Mouse (Mus musculus): ENCODE measurements around the gene Gosr2.

Gene Gosr2

GRCm38 (mm10) chr11:103651426-103651825 is 46.3 kb downstream of the Gosr2 start:
- in situ Hi-C loops (cut with MboI; ENCODE audit: low pct_unique_long_range_greater_than_20kb in 1 of 2, low sequenced_read_pairs in 2 of 2, unreplicated experiment in 1 of 2): no loop called here

DNA sequence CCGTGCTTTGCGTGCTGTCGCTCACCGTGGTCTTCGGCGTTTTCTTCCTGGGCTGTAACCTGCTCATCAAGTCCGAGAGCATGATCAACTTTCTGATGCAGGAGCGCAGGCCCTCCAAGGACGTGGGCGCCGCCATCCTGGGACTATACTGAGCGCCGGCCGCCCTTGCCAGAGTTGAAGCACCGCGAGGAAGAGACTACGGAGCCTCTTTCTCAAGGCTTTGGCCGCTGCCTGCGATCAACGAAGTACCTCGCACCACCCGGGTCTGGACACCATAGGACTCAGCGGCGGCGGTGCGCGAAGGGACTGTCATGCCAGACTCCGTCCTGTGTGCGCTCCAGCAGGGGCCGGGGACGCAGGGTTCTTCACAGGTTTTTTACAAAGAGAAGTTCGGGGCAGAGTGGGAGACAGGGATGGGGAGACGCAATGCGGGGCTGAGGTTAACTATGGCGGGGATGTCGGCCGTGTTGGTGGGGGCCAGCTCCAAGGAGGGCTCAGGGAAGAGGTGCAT is 47.7 kb downstream of the Gosr2 start:
- in situ Hi-C loops (cut with MboI; ENCODE audit: low pct_unique_long_range_greater_than_20kb in 1 of 2, low sequenced_read_pairs in 2 of 2, unreplicated experiment in 1 of 2): no loop called here

DNA sequence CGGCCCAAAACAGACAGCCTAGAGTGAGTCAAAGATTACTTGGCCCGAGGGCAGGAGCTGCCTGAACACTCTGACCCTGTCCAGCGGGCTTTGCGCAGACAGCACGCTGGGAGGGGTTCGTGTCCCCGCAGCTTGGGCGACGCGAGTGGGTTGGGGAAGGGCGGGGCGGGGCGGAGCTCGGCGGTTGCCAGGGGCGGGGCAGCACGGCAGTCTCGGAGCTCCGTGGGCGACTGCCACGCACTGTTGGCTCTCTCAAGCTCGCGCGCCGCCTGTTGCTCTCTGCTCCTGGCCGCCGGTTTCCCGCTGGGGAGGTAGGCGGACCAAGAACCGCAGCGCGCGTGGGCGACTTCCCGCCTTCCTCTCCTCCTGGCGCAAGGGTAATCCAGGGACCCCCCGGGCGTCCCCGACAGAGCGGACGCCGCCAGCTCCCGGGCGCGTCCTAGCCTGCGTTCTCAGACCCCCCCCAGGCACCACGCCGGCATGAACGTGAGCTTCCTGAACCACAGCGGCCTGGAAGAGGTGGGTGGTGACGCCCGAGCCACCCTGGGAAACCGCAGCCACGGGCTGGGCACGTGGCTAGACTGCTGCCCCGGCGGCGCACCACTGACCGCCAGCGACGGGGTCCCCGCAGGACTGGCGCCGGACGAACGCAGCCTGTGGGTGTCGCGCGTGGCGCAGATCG is 48.3 kb downstream of the Gosr2 start, which contains the start of gene Rprml:
Rprml (plus strand) TSS at position 270 of the 682 bp plus-strand sequence.
- in situ Hi-C loops (cut with MboI; ENCODE audit: low pct_unique_long_range_greater_than_20kb in 1 of 2, low sequenced_read_pairs in 2 of 2, unreplicated experiment in 1 of 2): no loop called here

DNA sequence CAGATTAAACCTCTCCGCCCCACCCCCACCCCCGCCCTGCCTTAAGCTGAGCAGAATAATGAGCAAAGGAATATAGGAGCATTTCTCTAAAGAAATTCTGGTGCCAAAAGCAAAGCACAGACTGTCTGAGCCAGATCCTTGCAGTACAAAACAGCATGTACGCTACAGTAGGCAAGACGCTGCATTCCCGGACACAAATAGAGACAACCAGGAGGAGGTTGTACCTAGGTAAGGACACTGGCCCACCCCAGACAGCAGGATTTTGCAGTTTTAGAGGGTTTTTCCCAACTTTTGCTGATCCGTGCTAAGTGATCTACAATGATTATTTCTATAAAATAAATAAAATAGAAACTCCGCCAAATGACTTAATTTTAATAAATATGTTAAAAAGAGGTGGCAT is 49.0 kb downstream of the Gosr2 start:
- in situ Hi-C loops (cut with MboI; ENCODE audit: low pct_unique_long_range_greater_than_20kb in 1 of 2, low sequenced_read_pairs in 2 of 2, unreplicated experiment in 1 of 2): no loop called here

GRCm38 (mm10) chr11:103647921-103648620 is 49.6 kb downstream of the Gosr2 start:
- in situ Hi-C loops (cut with MboI; ENCODE audit: low pct_unique_long_range_greater_than_20kb in 1 of 2, low sequenced_read_pairs in 2 of 2, unreplicated experiment in 1 of 2): no loop called here

- in situ Hi-C loops (cut with MboI; ENCODE audit: low pct_unique_long_range_greater_than_20kb in 1 of 2, low sequenced_read_pairs in 2 of 2, unreplicated experiment in 1 of 2): no loop called here
These were observed 51.4 kb downstream of the Gosr2 start for GRCm38 (mm10) chr11:103646301-103646700.

DNA sequence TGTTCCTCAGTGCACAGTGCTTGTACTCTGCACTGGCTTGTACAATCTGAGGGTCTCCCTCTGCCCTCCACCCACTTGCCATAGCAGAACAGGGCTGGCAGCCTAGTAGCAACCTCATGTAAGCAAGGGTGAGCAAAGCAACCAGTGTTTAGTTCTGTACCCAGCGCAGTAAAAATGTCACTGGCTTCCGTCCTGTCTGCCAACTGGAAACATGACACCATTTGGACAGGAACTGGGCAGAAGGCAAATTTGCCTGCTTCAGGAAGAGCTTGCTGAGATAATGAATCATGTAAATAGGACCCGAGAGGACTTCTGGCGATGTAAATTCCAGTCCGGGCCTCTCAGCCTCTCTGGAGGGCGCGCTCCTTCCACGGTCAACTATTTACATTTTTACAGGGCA is 52.0 kb downstream of the Gosr2 start:
- in situ Hi-C loops (cut with MboI; ENCODE audit: low pct_unique_long_range_greater_than_20kb in 1 of 2, low sequenced_read_pairs in 2 of 2, unreplicated experiment in 1 of 2): no loop called here

DNA sequence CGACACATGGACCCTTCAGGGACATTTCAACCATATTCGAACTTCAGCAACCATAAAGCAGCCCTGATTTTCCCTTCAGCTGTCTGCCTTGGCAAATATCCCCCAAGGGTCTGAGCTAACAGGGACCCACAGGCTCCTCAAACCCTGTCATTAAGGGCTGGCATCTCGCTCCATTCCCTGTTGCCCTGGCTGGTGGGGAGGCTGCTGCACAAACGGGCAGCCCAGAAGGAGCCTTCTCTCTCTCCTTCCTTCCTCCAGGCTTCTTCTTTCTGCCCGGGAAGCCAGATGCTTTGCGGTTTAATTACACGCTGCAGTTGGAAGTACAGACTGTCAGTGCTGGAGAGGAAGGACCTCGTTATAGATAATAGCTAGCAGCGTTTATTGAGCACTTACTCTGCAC is 54.5 kb downstream of the Gosr2 start:
- in situ Hi-C loops (cut with MboI; ENCODE audit: low pct_unique_long_range_greater_than_20kb in 1 of 2, low sequenced_read_pairs in 2 of 2, unreplicated experiment in 1 of 2): no loop called here

- in situ Hi-C loops (cut with MboI; ENCODE audit: low pct_unique_long_range_greater_than_20kb in 1 of 2, low sequenced_read_pairs in 2 of 2, unreplicated experiment in 1 of 2): no loop called here
These were observed 58.2 kb downstream of the Gosr2 start for GRCm38 (mm10) chr11:103639407-103639946.

GRCm38 (mm10) chr11:103638790-103639189 is 58.9 kb downstream of the Gosr2 start, which contains the start of gene Lyzl6:
Gene Lyzl6 (minus strand): TSS chr11:103638890.
- in situ Hi-C loops (cut with MboI; ENCODE audit: low pct_unique_long_range_greater_than_20kb in 1 of 2, low sequenced_read_pairs in 2 of 2, unreplicated experiment in 1 of 2): no loop called here

DNA sequence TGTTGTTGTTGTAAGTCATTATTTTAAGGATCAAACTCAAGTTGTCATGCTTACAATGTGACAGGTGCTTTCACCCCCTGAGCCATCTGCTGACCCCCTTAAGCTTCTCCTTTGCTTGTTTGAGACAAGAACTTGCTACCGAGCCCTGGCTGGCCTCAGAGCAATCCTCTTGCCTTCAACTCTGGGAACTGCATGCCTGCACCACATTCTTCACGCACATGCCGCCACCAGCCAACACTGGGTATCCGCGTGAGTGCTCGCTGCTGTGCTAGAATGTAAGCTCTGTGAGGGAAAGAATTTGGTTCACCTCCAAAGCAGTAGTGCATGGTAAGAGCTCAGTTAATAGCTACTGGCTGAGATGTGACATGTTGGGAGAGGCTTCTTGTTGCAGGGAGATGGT is 61.4 kb downstream of the Gosr2 start:
- in situ Hi-C loops (cut with MboI; ENCODE audit: low pct_unique_long_range_greater_than_20kb in 1 of 2, low sequenced_read_pairs in 2 of 2, unreplicated experiment in 1 of 2): no loop called here

DNA sequence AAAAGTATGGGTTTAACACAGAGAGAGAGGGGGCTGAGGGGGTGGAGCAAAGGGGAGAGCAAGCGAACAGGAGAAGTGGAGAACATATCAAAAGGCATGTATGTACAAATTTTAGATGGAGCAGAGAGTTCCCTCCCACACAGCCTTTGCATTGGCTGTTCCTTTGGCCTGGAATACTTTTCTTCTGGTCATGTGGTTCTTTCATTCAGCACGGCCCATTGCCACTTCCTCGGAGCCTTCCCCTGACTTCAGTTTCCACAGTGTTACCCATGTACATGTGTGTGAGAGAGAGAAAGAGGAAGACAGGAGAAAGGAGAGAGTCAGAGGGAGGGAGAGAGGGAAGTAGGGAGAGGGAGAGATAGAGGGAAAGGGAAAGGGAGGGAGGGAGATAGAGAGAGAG is 62.2 kb downstream of the Gosr2 start:
- in situ Hi-C loops (cut with MboI; ENCODE audit: low pct_unique_long_range_greater_than_20kb in 1 of 2, low sequenced_read_pairs in 2 of 2, unreplicated experiment in 1 of 2): no loop called here

DNA sequence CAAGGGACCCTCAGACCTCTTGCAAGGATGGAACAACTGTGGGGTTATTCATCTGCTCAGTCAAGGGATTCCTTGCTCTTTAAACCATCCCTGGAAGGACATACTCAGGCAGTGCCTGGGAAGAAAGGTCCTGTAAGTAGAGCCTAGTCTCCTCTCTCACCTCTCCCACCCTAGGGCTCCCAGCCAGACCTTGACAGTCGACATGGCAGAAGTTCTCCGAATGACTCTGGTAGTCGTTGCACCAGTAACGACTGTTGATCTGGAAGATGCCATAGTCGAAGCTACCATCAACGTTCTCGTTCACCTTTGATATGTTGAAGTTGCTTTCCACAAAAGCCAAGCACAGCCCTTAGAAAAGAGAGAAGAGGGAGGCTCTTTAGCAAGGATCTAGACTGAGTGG is 62.9 kb downstream of the Gosr2 start:
- in situ Hi-C loops (cut with MboI; ENCODE audit: low pct_unique_long_range_greater_than_20kb in 1 of 2, low sequenced_read_pairs in 2 of 2, unreplicated experiment in 1 of 2): no loop called here

DNA sequence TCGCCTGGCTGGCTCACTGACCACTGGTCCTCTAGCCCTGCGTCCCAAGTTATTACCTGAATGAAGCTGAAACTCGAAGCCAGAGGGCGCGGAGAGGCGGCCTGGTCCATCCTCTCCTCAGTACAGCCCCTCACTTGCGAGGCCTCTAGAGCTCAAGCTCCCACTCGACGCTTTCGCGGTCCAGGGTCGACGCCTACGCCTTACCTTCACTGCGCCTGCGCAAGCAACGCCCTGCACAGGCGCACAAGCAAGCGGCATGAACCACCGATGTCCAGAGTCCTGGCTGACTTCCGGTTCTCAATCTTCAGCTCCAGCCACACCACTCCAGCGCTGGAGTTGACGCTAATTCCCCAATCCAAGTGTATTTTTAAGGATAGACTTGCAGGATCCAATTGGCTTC is 70.2 kb downstream of the Gosr2 start:
- in situ Hi-C loops (cut with MboI; ENCODE audit: low pct_unique_long_range_greater_than_20kb in 1 of 2, low sequenced_read_pairs in 2 of 2, unreplicated experiment in 1 of 2): no loop called here

Measured in mouse embryonic stem cell (cell line).